Mouse (Mus musculus) heart, postnatal 0 days (tissue): ENCODE results near the gene Pafah1b3. TPM values are rescaled to one million over a fixed set of nuclear protein-coding genes. Genes with fewer than 3 reads are reported as not detected.

Experiments
- ATAC-seq: fragments of 200-750 bp; cut with Nextera tagmentation; 2 replicates; pipeline ENCODE4 v1.8.0; 2017; ENCODE audit warnings: low read depth, moderate number of reproducible peaks, moderate library complexity; ENCODE audit not compliant: insufficient read depth
- DNase-seq: peaks from one replicate; pipeline ENCODE4 v3.0.0-alpha.2; 2016; ENCODE audit warnings: low spot score
- H3K27ac ChIP-seq: fragments of 300-500 bp; sonication (generic); 2 replicates; pipeline ENCODE4 v1.5.1; 2014; ENCODE audit warnings: low read depth, mild to moderate bottlenecking
- H3K27me3 ChIP-seq: fragments of 300-500 bp; sonication (generic); 2 replicates; pipeline ENCODE4 v1.6.1; 2014; ENCODE audit warnings: low read length, mixed read lengths; ENCODE audit not compliant: control insufficient read depth, insufficient read depth
- H3K36me3 ChIP-seq: fragments of 300-500 bp; sonication (generic); replicated peaks from 2 replicates; pipeline ENCODE4 v1.6.1; 2014; ENCODE audit warnings: low read length, mixed read lengths; ENCODE audit not compliant: control insufficient read depth, insufficient read depth
- H3K4me1 ChIP-seq: fragments of 300-500 bp; sonication (generic); 2 replicates; pipeline ENCODE4 v1.6.1; 2014; ENCODE audit warnings: antibody characterized with exemption; ENCODE audit not compliant: control insufficient read depth, insufficient read depth
- H3K4me2 ChIP-seq: fragments of 300-500 bp; sonication (generic); 2 replicates; pipeline ENCODE4 v1.6.1; 2014; ENCODE audit warnings: low read depth, mild to moderate bottlenecking, low read length, moderate library complexity
- H3K4me3 ChIP-seq: fragments of 300-500 bp; sonication (generic); 2 replicates; pipeline ENCODE4 v1.5.1; 2014; ENCODE audit warnings: low read depth, low read length
- H3K9ac ChIP-seq: fragments of 300-500 bp; sonication (generic); replicated peaks from 2 replicates; pipeline ENCODE4 v1.6.1; 2014; ENCODE audit warnings: low read depth, low read length, mixed read lengths
- H3K9me3 ChIP-seq: fragments of 300-500 bp; sonication (generic); replicated peaks from 2 replicates; pipeline ENCODE4 v1.6.1; 2016; ENCODE audit warnings: low read length; ENCODE audit not compliant: control insufficient read depth
- CTCF ChIP-seq: IDR thresholded peaks from 2 replicates; pipeline ENCODE4 v1.5.1; 2016; ENCODE audit warnings: antibody characterized with exemption, control low read depth, low read depth
- EP300 ChIP-seq: IDR thresholded peaks from 2 replicates; pipeline ENCODE4 v1.6.1; 2016; ENCODE audit warnings: antibody characterized with exemption, low read depth
- WGBS: fragments of 180-500 bp; shearing (Covaris S2); extraction: QIAGEN DNeasy Blood & Tissue Kit; methylation state at CpG from one replicate; pipeline ENCODE4 v1.1.7; 2014; 5-methylcytosine and 5-hydroxymethylcytosine counted together
- polyA plus RNA-seq: library from polyadenylated mRNA; unstranded; fragments of >200 nt; fragmentation: Nextera tagmentation; extraction: Ambion mirVana; gene quantifications from 2 replicates; pipeline ENCODE4 v1.2.1, GENCODE M21; 2015
- total RNA-seq: library from RNA; depleted of rRNA; stranded (reverse); fragments of >200 nt; gene quantifications from 2 replicates; pipeline ENCODE4 v1.2.3, GENCODE M21; 2014; ENCODE audit warnings: low replicate concordance; rRNA removed

Gene Pafah1b3
- total and polyA plus RNA-seq, 2 experiments from 2014 or later: 57.3 to 161 TPM

DNA sequence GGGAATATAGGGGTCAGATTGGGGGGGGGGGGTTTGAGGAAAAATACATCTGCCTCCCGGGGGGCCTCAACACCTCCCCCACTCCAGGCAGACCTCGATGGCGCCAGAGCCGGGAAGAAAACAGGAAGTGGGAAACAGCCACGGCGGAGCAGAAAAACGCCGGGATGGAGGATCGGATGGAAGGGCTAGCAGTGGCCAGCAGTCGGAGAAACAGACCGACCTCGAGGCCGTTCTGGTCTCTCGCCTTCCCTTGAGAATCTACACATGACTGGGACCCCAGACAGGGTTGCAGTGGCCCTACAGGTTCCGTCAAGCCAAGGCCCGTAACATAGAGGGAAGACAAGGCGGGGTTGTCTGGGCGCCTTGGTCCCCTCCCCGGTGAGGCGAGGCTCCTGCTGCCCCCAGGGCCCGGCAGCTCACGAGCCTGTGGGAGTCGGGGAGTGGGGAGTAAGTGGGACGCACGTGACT lies 48.9 kb downstream of the Pafah1b3 start:
- ATAC-seq (peak; percentile 1; the same call in 1 of the 2 replicates), DNase-seq (peak; percentile 44)
- H3K27ac ChIP-seq: peak overlapping the region; percentile 97
- H3K9me3 ChIP-seq: no peaks in the 10 kb centered on the region
- peak overlapping the region; percentile 90 for H3K4me2 ChIP-seq
- H3K4me3 ChIP-seq: peak overlapping the region; percentile 89
- peak overlapping the region; percentile 90 for H3K9ac ChIP-seq
- H3K27me3 ChIP-seq: no peaks in the 10 kb centered on the region
- H3K36me3 ChIP-seq: peaks cover 20% of the 10 kb centered on the region
- TF ChIP-seq CTCF (no peak), EP300 (no peak)
- peaks cover 33% of the 10 kb centered on the region for H3K4me1 ChIP-seq
- WGBS: under 1% methylated on average over 24 of the region's 25 CpGs

GRCm38 (mm10) chr7:25248018-25248647 lies 49.7 kb downstream of the Pafah1b3 start:
- Histone ChIP-seq H3K4me2 (peak overlapping the region; percentile 90), H3K9ac (peak overlapping the region; percentile 90), H3K9me3 (no peaks in the 10 kb centered on the region), H3K27ac (peak overlapping the region; percentile 97), H3K4me3 (peak overlapping the region; percentile 89), H3K36me3 (peaks cover 26% of the 10 kb centered on the region), H3K4me1 (peaks cover 33% of the 10 kb centered on the region), H3K27me3 (no peaks in the 10 kb centered on the region)
- ATAC-seq: 0 out of 2 replicates have a peak, but pooled peaks have one; percentile 6
- TF ChIP-seq EP300 (0 out of 2 replicates have a peak, but pooled peaks have one; percentile 24), CTCF (no peak)
- DNase-seq: peak; percentile 84
- 1% methylated on average over 18 of the region's 18 CpGs for whole genome bisulfite sequencing

- H3K27me3 ChIP-seq: no peaks in the 10 kb centered on the region
- no peaks in the 10 kb centered on the region for H3K9me3 ChIP-seq
- peak overlapping the region; percentile 90 for H3K4me2 ChIP-seq
- ATAC-seq (no peak), DNase-seq (no peak)
- peak overlapping the region; percentile 90 for H3K9ac ChIP-seq
- 8% methylated on average over 3 of the region's 3 CpGs for WGBS
- H3K4me3 ChIP-seq: peak overlapping the region; percentile 89
- peaks cover 32% of the 10 kb centered on the region for H3K36me3 ChIP-seq
- TF ChIP-seq EP300: no peak
- TF ChIP-seq CTCF: no peak
- H3K27ac ChIP-seq: peak overlapping the region; percentile 97
- H3K4me1 ChIP-seq: peaks cover 33% of the 10 kb centered on the region
Observed at GRCm38 (mm10) chr7:25247498-25247897, 50.3 kb downstream of the Pafah1b3 start.

- 13% methylated on average over 4 of the region's 4 CpGs for WGBS
- Histone ChIP-seq H3K9ac (peak overlapping the region; percentile 40; the same call in 1 of the 2 replicates), H3K27me3 (no peaks in the 10 kb centered on the region), H3K9me3 (no peaks in the 10 kb centered on the region), H3K4me2 (peak overlapping the region; percentile 90), H3K4me3 (peak overlapping the region; percentile 89), H3K36me3 (peaks cover 35% of the 10 kb centered on the region), H3K4me1 (peaks cover 33% of the 10 kb centered on the region), H3K27ac (peak overlapping the region; percentile 97)
- TF ChIP-seq EP300 (no peak), CTCF (no peak)
- no peak for ATAC-seq
- DNase-seq: no peak
Observed at GRCm38 (mm10) chr7:25246759-25247137, 51.0 kb downstream of the Pafah1b3 start.

GRCm38 (mm10) chr7:25246079-25246758 lies 51.6 kb downstream of the Pafah1b3 start:
- Histone ChIP-seq H3K4me1 (peaks cover 33% of the 10 kb centered on the region), H3K27me3 (no peaks in the 10 kb centered on the region), H3K27ac (peak overlapping the region; percentile 97), H3K4me3 (peak overlapping the region; percentile 89), H3K9ac (peak overlapping the region; percentile 40; the same call in 1 of the 2 replicates), H3K4me2 (peak overlapping the region; percentile 90), H3K36me3 (peaks cover 35% of the 10 kb centered on the region), H3K9me3 (no peaks in the 10 kb centered on the region)
- 24% methylated on average over 20 of the region's 20 CpGs for WGBS
- DNase-seq: peak; percentile 39
- TF ChIP-seq EP300: no peak
- no peak for TF ChIP-seq CTCF
- no peak for ATAC-seq

Other genes with a start within 250 kb of the Pafah1b3 start
- 16.2 and 21.5 TPM in 2 replicates for gene Grik5, start 225.6 kb downstream of the Pafah1b3 start, total RNA-seq
- 1.5 and 1.6 TPM in 2 replicates for gene Grik5, start 225.6 kb downstream of the Pafah1b3 start, polyA plus RNA-seq
- gene Zfp574, start 225.4 kb downstream of the Pafah1b3 start, total RNA-seq: 9.8 and 12.0 TPM in 2 replicates
- gene Zfp574, start 225.4 kb downstream of the Pafah1b3 start, polyA plus RNA-seq: 11.2 and 11.6 TPM in 2 replicates
- under 0.01 and 0.15 TPM in 2 replicates for gene Pou2f2, start 118.3 kb downstream of the Pafah1b3 start, total RNA-seq
- 0.25 and 0.26 TPM in 2 replicates for gene Pou2f2, start 118.3 kb downstream of the Pafah1b3 start, polyA plus RNA-seq
- gene Dedd2, start 77.4 kb downstream of the Pafah1b3 start, total RNA-seq: 20.5 and 33.8 TPM in 2 replicates
- gene Dedd2, start 77.4 kb downstream of the Pafah1b3 start, polyA plus RNA-seq: 9.5 and 11.0 TPM in 2 replicates
- 6.6 and 6.8 TPM in 2 replicates for gene Zfp526, start 76.6 kb downstream of the Pafah1b3 start, total RNA-seq
- gene Zfp526, start 76.6 kb downstream of the Pafah1b3 start, polyA plus RNA-seq: 1.2 and 1.4 TPM in 2 replicates
- gene Gsk3a, start 60.1 kb downstream of the Pafah1b3 start, total RNA-seq: 62.1 and 64.7 TPM in 2 replicates
- gene Gsk3a, start 60.1 kb downstream of the Pafah1b3 start, polyA plus RNA-seq: 5.3 and 5.9 TPM in 2 replicates
- 41.4 and 66.8 TPM in 2 replicates for gene Erf, start 47.2 kb downstream of the Pafah1b3 start, total RNA-seq
- 6.5 and 7.0 TPM in 2 replicates for gene Erf, start 47.2 kb downstream of the Pafah1b3 start, polyA plus RNA-seq
- 57.2 and 63.0 TPM in 2 replicates for gene Cic, start 30.3 kb downstream of the Pafah1b3 start, total RNA-seq
- gene Cic, start 30.3 kb downstream of the Pafah1b3 start, polyA plus RNA-seq: 15.7 and 16.9 TPM in 2 replicates
- gene Prr19, start 3.4 kb upstream of the Pafah1b3 start, total RNA-seq: not detected in 2 replicates
- not detected in 2 replicates for gene Prr19, start 3.4 kb upstream of the Pafah1b3 start, polyA plus RNA-seq
- not detected in 2 replicates for gene Tmem145, start 8.1 kb upstream of the Pafah1b3 start, total RNA-seq
- gene Tmem145, start 8.1 kb upstream of the Pafah1b3 start, polyA plus RNA-seq: not detected in 2 replicates
- 17.7 and 22.5 TPM in 2 replicates for gene Megf8, start 19.2 kb upstream of the Pafah1b3 start, total RNA-seq
- gene Megf8, start 19.2 kb upstream of the Pafah1b3 start, polyA plus RNA-seq: 4.3 and 4.4 TPM in 2 replicates
- not detected in 2 replicates for gene Cnfn, start 71.7 kb upstream of the Pafah1b3 start, total RNA-seq
- not detected in 2 replicates for gene Cnfn, start 71.7 kb upstream of the Pafah1b3 start, polyA plus RNA-seq
- 23.5 and 31.1 TPM in 2 replicates for gene Lipe, start 100.7 kb upstream of the Pafah1b3 start, total RNA-seq
- gene Lipe, start 100.7 kb upstream of the Pafah1b3 start, polyA plus RNA-seq: 19.3 and 21.5 TPM in 2 replicates
- not detected in 2 replicates for gene Cxcl17, start 114.9 kb upstream of the Pafah1b3 start, total RNA-seq
- gene Cxcl17, start 114.9 kb upstream of the Pafah1b3 start, polyA plus RNA-seq: 0.42 and 1.1 TPM in 2 replicates
- 4.9 and 12.8 TPM in 2 replicates for gene Ceacam1, start 179.6 kb upstream of the Pafah1b3 start, total RNA-seq
- 4.7 and 5.5 TPM in 2 replicates for gene Ceacam1, start 179.6 kb upstream of the Pafah1b3 start, polyA plus RNA-seq
- gene Ceacam2, start 241.9 kb upstream of the Pafah1b3 start, total RNA-seq: not detected in 2 replicates
- not detected in 2 replicates for gene Ceacam2, start 241.9 kb upstream of the Pafah1b3 start, polyA plus RNA-seq